Mouse (Mus musculus) hindbrain, postnatal 0 days (tissue): ENCODE measurements around the gene Rassf6. TPM values are rescaled to one million over a fixed set of nuclear protein-coding genes. Genes with fewer than 3 reads are reported as not detected.
A peak's percentile ranks its signal among the peaks of the same experiment; 100 is the strongest.

Source experiments
- ATAC-seq: fragments of 200-750 bp; cut with Nextera tagmentation; 2 replicates; pipeline ENCODE4 v1.8.0; 2017; ENCODE audit warnings: mild to moderate bottlenecking, moderate TSS enrichment, moderate library complexity
- DNase-seq: peaks from one replicate; pipeline ENCODE4 v3.0.0-alpha.2; 2015; ENCODE audit warnings: low spot score
- H3K27ac ChIP-seq: fragments of 300-500 bp; sonication (generic); 2 replicates; pipeline ENCODE4 v1.5.1; 2014; ENCODE audit warnings: mild to moderate bottlenecking
- H3K27me3 ChIP-seq: fragments of 300-500 bp; sonication (generic); 2 replicates; pipeline ENCODE4 v1.6.1; 2014; ENCODE audit warnings: low read length, mixed read lengths; ENCODE audit not compliant: insufficient read depth
- H3K36me3 ChIP-seq: fragments of 300-500 bp; sonication (generic); 2 replicates; pipeline ENCODE4 v1.6.1; 2014; ENCODE audit warnings: low read length, mixed read lengths; ENCODE audit not compliant: insufficient read depth
- H3K4me1 ChIP-seq: fragments of 300-500 bp; sonication (generic); 2 replicates; pipeline ENCODE4 v1.6.1; 2014; ENCODE audit warnings: antibody characterized with exemption, low read length, mixed read lengths; ENCODE audit not compliant: insufficient read depth
- H3K4me2 ChIP-seq: fragments of 300-500 bp; sonication (generic); 2 replicates; pipeline ENCODE4 v1.6.1; 2014; ENCODE audit warnings: low read depth, mild to moderate bottlenecking, low read length, moderate library complexity, mixed read lengths
- H3K4me3 ChIP-seq: fragments of 300-500 bp; sonication (generic); 2 replicates; pipeline ENCODE4 v1.5.1; 2014; ENCODE audit warnings: low read length
- H3K9ac ChIP-seq: fragments of 300-500 bp; sonication (generic); replicated peaks from 2 replicates; pipeline ENCODE4 v1.6.1; 2014; ENCODE audit warnings: mild to moderate bottlenecking, low read length, moderate library complexity, mixed read lengths
- H3K9me3 ChIP-seq: fragments of 300-500 bp; sonication (generic); 2 replicates; pipeline ENCODE4 v1.6.1; 2016; ENCODE audit warnings: low read length, mixed read lengths
- CTCF ChIP-seq: IDR thresholded peaks from 2 replicates; pipeline ENCODE4 v1.5.1; 2016; ENCODE audit warnings: antibody characterized with exemption, control low read depth, low read depth
- WGBS: fragments of 180-500 bp; shearing (Covaris S2); extraction: QIAGEN DNeasy Blood & Tissue Kit; methylation state at CpG from one replicate; pipeline ENCODE4 v1.1.7; 2014; 5-methylcytosine and 5-hydroxymethylcytosine counted together
- polyA plus RNA-seq: library from polyadenylated mRNA; unstranded; fragments of >200 nt; fragmentation: Nextera tagmentation; extraction: Ambion mirVana; gene quantifications from 2 replicates; pipeline ENCODE4 v1.2.1, GENCODE M21; 2015
- total RNA-seq: library from RNA; depleted of rRNA; stranded (reverse); fragments of >200 nt; gene quantifications from 2 replicates; pipeline ENCODE4 v1.2.3, GENCODE M21; 2014

Rassf6 gene
- total and polyA plus RNA-seq, 2 experiments from 2014 or later: 1.4 to 2.8 TPM

GRCm38 (mm10) chr5:90611996-90612611, 28.4 kb downstream of the Rassf6 start:
- ATAC-seq: no peak
- no peaks in the 10 kb centered on the region for H3K36me3 ChIP-seq
- WGBS: 88% methylated on average over 6 of the region's 6 CpGs

GRCm38 (mm10) chr5:90611388-90611787, 29.1 kb downstream of the Rassf6 start:
- Histone ChIP-seq H3K27ac (no peak overlapping the region), H3K9ac (no peak overlapping the region), H3K4me2 (no peak overlapping the region), H3K9me3 (no peaks in the 10 kb centered on the region), H3K4me1 (no peaks in the 10 kb centered on the region), H3K36me3 (no peaks in the 10 kb centered on the region), H3K27me3 (no peaks in the 10 kb centered on the region), H3K4me3 (no peak overlapping the region)
- ATAC-seq (no peak), DNase-seq (no peak)
- no peak for TF ChIP-seq CTCF
- 87% methylated on average over 3 of the region's 3 CpGs for WGBS

More at GRCm38 (mm10) chr5:90611996-90612611, 28.4 kb downstream of the Rassf6 start:
- Histone ChIP-seq H3K4me1 (no peaks in the 10 kb centered on the region), H3K9me3 (no peaks in the 10 kb centered on the region), H3K27ac (no peak overlapping the region), H3K27me3 (no peaks in the 10 kb centered on the region), H3K4me3 (no peak overlapping the region), H3K4me2 (no peak overlapping the region), H3K9ac (no peak overlapping the region)
- DNase-seq: no peak
- no peak for TF ChIP-seq CTCF

GRCm38 (mm10) chr5:90608906-90609305, 31.6 kb downstream of the Rassf6 start:
- Histone ChIP-seq H3K4me2 (no peak overlapping the region), H3K27ac (no peak overlapping the region), H3K9me3 (no peaks in the 10 kb centered on the region), H3K27me3 (no peaks in the 10 kb centered on the region), H3K36me3 (no peaks in the 10 kb centered on the region), H3K4me3 (no peak overlapping the region), H3K4me1 (no peaks in the 10 kb centered on the region), H3K9ac (no peak overlapping the region)
- no peak for TF ChIP-seq CTCF
- DNase-seq (no peak), ATAC-seq (no peak)
- WGBS: 71% methylated on average over 11 of the region's 11 CpGs

- no peak overlapping the region for H3K9ac ChIP-seq
- no peak overlapping the region for H3K4me2 ChIP-seq
- H3K4me1 ChIP-seq: no peaks in the 10 kb centered on the region
- TF ChIP-seq CTCF: no peak
- no peaks in the 10 kb centered on the region for H3K36me3 ChIP-seq
- 55% methylated on average over 13 of the region's 13 CpGs for WGBS
- no peak overlapping the region for H3K4me3 ChIP-seq
- H3K27ac ChIP-seq: no peak overlapping the region; the same call in 1 of the 2 replicates
- no peaks in the 10 kb centered on the region for H3K9me3 ChIP-seq
- no peaks in the 10 kb centered on the region for H3K27me3 ChIP-seq
- peak; percentile 52 for DNase-seq
- ATAC-seq: peak; percentile 40; the same call in 1 of the 2 replicates
Measured at GRCm38 (mm10) chr5:90603407-90603923, 37.0 kb downstream of the Rassf6 start.

GRCm38 (mm10) chr5:90601469-90601868, 39.0 kb downstream of the Rassf6 start:
- WGBS: 17% methylated on average over 6 of the region's 6 CpGs
- Histone ChIP-seq H3K4me3 (no peak overlapping the region), H3K9ac (no peak overlapping the region), H3K27ac (no peak overlapping the region), H3K4me2 (no peak overlapping the region), H3K4me1 (no peaks in the 10 kb centered on the region), H3K36me3 (no peaks in the 10 kb centered on the region), H3K27me3 (no peaks in the 10 kb centered on the region), H3K9me3 (no peaks in the 10 kb centered on the region)
- TF ChIP-seq CTCF: peak; percentile 79
- DNase-seq (peak; percentile 85), ATAC-seq (peak; percentile 49; the same call in 1 of the 2 replicates)

GRCm38 (mm10) chr5:90596155-90596554, 44.3 kb downstream of the Rassf6 start:
- no peak for TF ChIP-seq CTCF
- no peaks in the 10 kb centered on the region for H3K9me3 ChIP-seq
- ATAC-seq (no peak), DNase-seq (no peak)
- no peak overlapping the region for H3K4me2 ChIP-seq
- no peaks in the 10 kb centered on the region for H3K4me1 ChIP-seq
- H3K4me3 ChIP-seq: no peak overlapping the region
- H3K9ac ChIP-seq: no peak overlapping the region
- WGBS: 90% methylated on average over 6 of the region's 6 CpGs
- H3K36me3 ChIP-seq: no peaks in the 10 kb centered on the region
- H3K27ac ChIP-seq: no peak overlapping the region
- H3K27me3 ChIP-seq: no peaks in the 10 kb centered on the region

- no peak for TF ChIP-seq CTCF
- DNase-seq (no peak), ATAC-seq (no peak)
- Histone ChIP-seq H3K27me3 (no peaks in the 10 kb centered on the region), H3K9me3 (no peaks in the 10 kb centered on the region), H3K27ac (no peak overlapping the region), H3K4me2 (no peak overlapping the region), H3K4me1 (no peaks in the 10 kb centered on the region), H3K36me3 (no peaks in the 10 kb centered on the region), H3K4me3 (no peak overlapping the region), H3K9ac (no peak overlapping the region)
- 85% methylated on average over 13 of the region's 13 CpGs for WGBS
Measured at GRCm38 (mm10) chr5:90594945-90595344, 45.5 kb downstream of the Rassf6 start.
